Comparison of ENCODE assay signal across 9 mouse cellular contexts in genomic region chr9:107666751-107667205, GRCm38 (mm10). TPM values are rescaled to one million over a fixed set of nuclear protein-coding genes. Genes with fewer than 3 reads are reported as not detected.
DNase-seq lines count a peak whose midpoint lies in the region; ATAC-seq and TF ChIP-seq lines count a peak whose summit lies in the region.
"Had no signal": no experiment of that assay in that cellular context is flagged by ENCODE, and none has a peak within 500 bp of the region (broad histone marks: within the 10 kb centered on the region; RNA-seq: fewer than 3 reads in every experiment).

No protein-coding gene starts in this region.

- H3K4me2 ChIP-seq in neural tube, embryonic 15.5 days = peak overlapping the region; percentile 78

- ATAC-seq in neural tube, embryonic 15.5 days (ENCODE audit: low FRiP score) = no peak
- no peak for ATAC-seq in cerebellum, adult (ENCODE audit: insufficient number of reproducible peaks, low FRiP score, low TSS enrichment)
- ATAC-seq: Patski had no signal

- 2% methylated on average over 30 of the region's 30 CpGs for WGBS in liver, adult 2 months
- whole genome bisulfite sequencing in neural tube, embryonic 15.5 days = 1% methylated on average over 30 of the region's 30 CpGs

- H3K9ac ChIP-seq in liver, adult 2 months (ENCODE audit: low read depth, low read length) = peak overlapping the region; percentile 94
- H3K9ac ChIP-seq in neural tube, embryonic 15.5 days (replicated peaks) = peak overlapping the region; percentile 58

- H3K27me3 ChIP-seq in liver, adult 2 months (ENCODE audit: control insufficient read depth, insufficient read depth, low read length) = no peaks in the 10 kb centered on the region
- H3K27me3 ChIP-seq in neural tube, embryonic 15.5 days (replicated peaks) = peaks cover 28% of the 10 kb centered on the region
- H3K27me3 ChIP-seq: Patski had no signal

- TF ChIP-seq CTCF in liver, adult 2 months (IDR thresholded peaks at IDR 0.05; ENCODE audit: low read depth, low read length) = peak; percentile 0; the same call in 1 of the 2 replicates

- no peaks in the 10 kb centered on the region for H3K9me3 ChIP-seq in neural tube, embryonic 15.5 days (replicated peaks)

- TF ChIP-seq POLR2A in liver, adult 2 months (IDR thresholded peaks at IDR 0.05; ENCODE audit: extremely low read depth, insufficient read depth, low read length) = no peak

- H3K4me3 ChIP-seq in liver, adult 2 months (ENCODE audit: insufficient read depth, low read depth, low read length) = peak overlapping the region; percentile 92
- peak overlapping the region; percentile 44 for H3K4me3 ChIP-seq in neural tube, embryonic 15.5 days (replicated peaks)

- H3K79me2 ChIP-seq in liver, adult 2 months (ENCODE audit: control insufficient read depth, insufficient read depth, low read length) = peaks cover 35% of the 10 kb centered on the region

- peaks cover 11% of the 10 kb centered on the region; the same call in 1 of the 2 replicates for H3K36me3 ChIP-seq in liver, adult 2 months (ENCODE audit: control insufficient read depth, insufficient read depth, low read length)
- H3K36me3 ChIP-seq in neural tube, embryonic 15.5 days = no peaks in the 10 kb centered on the region

- no peak for DNase-seq in liver, adult 2 months (ENCODE audit: extremely low read depth, low read depth, low spot score)
- no peak for DNase-seq in liver
- peak; percentile 54 to 55 for DNase-seq in gastrocnemius, postnatal 36 days
- DNase-seq in kidney, postnatal 10 days = peak; percentile 49
- DNase-seq in urinary bladder, adult 18-20 months (ENCODE audit: low spot score in 2 of 2) = no peak
- DNase-seq in natural killer cell, adult 2 months (ENCODE audit: low spot score in 2 of 2) = no peak

- peak overlapping the region; percentile 97 for H3K27ac ChIP-seq in liver, adult 2 months (replicated peaks; ENCODE audit: insufficient read depth, low read depth, low read length)
- H3K27ac ChIP-seq in neural tube, embryonic 15.5 days (replicated peaks) = peak overlapping the region; percentile 54

- peaks cover 43% of the 10 kb centered on the region for H3K4me1 ChIP-seq in liver, adult 2 months (ENCODE audit: control insufficient read depth, insufficient read depth, low read length)
- H3K4me1 ChIP-seq in neural tube, embryonic 15.5 days = peaks cover 42% of the 10 kb centered on the region

- intact Hi-C loops in gastrocnemius, postnatal 36 days (cut with DNase I) = no loop called here

RNA-seq across cellular contexts. Expression of gene Slc38a3, which starts 2.6 kb away (rescaled TPM):
- 982 and 1,378 TPM in 2 replicates for total RNA-seq in liver, adult 2 months (2014; rRNA removed)
- polyA plus RNA-seq in liver, adult 2 months (2012; rRNA removed) = 3,567 and 4,585 TPM in 2 replicates
- 10 to 100 TPM; 60.6 to 81.6 TPM for total RNA-seq in gastrocnemius, postnatal 36 days (2021)
- polyA plus RNA-seq in neural tube, embryonic 15.5 days (2015; fragmentation: Nextera tagmentation; extraction: Ambion mirVana) = 35.1 and 35.4 TPM in 2 replicates

RNA-seq across cellular contexts. Expression of gene Gnat1, which starts 12.7 kb away (rescaled TPM):
- total RNA-seq in liver, adult 2 months (2014; rRNA removed) = 3.2 and 6.3 TPM in 2 replicates
- 5.5 and 7.1 TPM in 2 replicates for polyA plus RNA-seq in liver, adult 2 months (2012; rRNA removed)
- not detected for total RNA-seq in gastrocnemius, postnatal 36 days (2021)
- 2.5 and 2.9 TPM in 2 replicates for polyA plus RNA-seq in neural tube, embryonic 15.5 days (2015; fragmentation: Nextera tagmentation; extraction: Ambion mirVana)

RNA-seq across cellular contexts. Expression of gene Gnai2, which starts 31.6 kb away (rescaled TPM):
- 31.6 and 44.8 TPM in 2 replicates for total RNA-seq in liver, adult 2 months (2014; rRNA removed)
- polyA plus RNA-seq in liver, adult 2 months (2012; rRNA removed) = 117 and 122 TPM in 2 replicates
- 10 to 100 TPM; 65.2 to 70.5 TPM for total RNA-seq in gastrocnemius, postnatal 36 days (2021)
- 262 and 325 TPM in 2 replicates for polyA plus RNA-seq in neural tube, embryonic 15.5 days (2015; fragmentation: Nextera tagmentation; extraction: Ambion mirVana)

RNA-seq across cellular contexts. Expression of gene Sema3f, which starts 43.5 kb away (rescaled TPM):
- total RNA-seq in liver, adult 2 months (2014; rRNA removed) = 3.5 and 4.6 TPM in 2 replicates
- polyA plus RNA-seq in liver, adult 2 months (2012; rRNA removed) = 6.7 and 8.9 TPM in 2 replicates
- 1 to 10 TPM; 4.9 to 6.1 TPM for total RNA-seq in gastrocnemius, postnatal 36 days (2021)
- 10.2 and 12.5 TPM in 2 replicates for polyA plus RNA-seq in neural tube, embryonic 15.5 days (2015; fragmentation: Nextera tagmentation; extraction: Ambion mirVana)

RNA-seq across cellular contexts. Expression of gene Sema3b, which starts 57.7 kb away (rescaled TPM):
- 0.13 and 0.37 TPM in 2 replicates for total RNA-seq in liver, adult 2 months (2014; rRNA removed)
- polyA plus RNA-seq in liver, adult 2 months (2012; rRNA removed) = 0.68 and 0.83 TPM in 2 replicates
- total RNA-seq in gastrocnemius, postnatal 36 days (2021) = 10 to 100 TPM; 13.1 to 17.5 TPM
- 6.6 and 9.7 TPM in 2 replicates for polyA plus RNA-seq in neural tube, embryonic 15.5 days (2015; fragmentation: Nextera tagmentation; extraction: Ambion mirVana)

Comparison
In these comparisons a context has a peak if more than half of its experiments do, and no peak if none do; other contexts are left out.
1. DNase-seq: peak in gastrocnemius, postnatal 36 days (2 of 2) and kidney, postnatal 10 days (single experiment); none in liver, adult 2 months (single experiment), liver (single experiment), urinary bladder, adult 18-20 months (0 of 2) and natural killer cell, adult 2 months (0 of 2).
2. RNA of gene Slc38a3, which starts 2.6 kb away (total RNA-seq): 982 to 1,378 TPM in liver, adult 2 months; 60.6 to 81.6 TPM in gastrocnemius, postnatal 36 days; every median in the first group is over 10 times any median in the second.